Mouse (Mus musculus): Measurements from ENCODE around the gene Ostf1.

Gene Ostf1

GRCm38 (mm10) chr19:18569496-18569895, 62.1 kb downstream of the Ostf1 start:
- in situ Hi-C loops (cut with MboI, MseI): no loop called here

GRCm38 (mm10) chr19:18568828-18569430, 62.7 kb downstream of the Ostf1 start:
- in situ Hi-C loops (cut with MboI, MseI): no loop called here

GRCm38 (mm10) chr19:18567936-18568827, 63.4 kb downstream of the Ostf1 start:
- in situ Hi-C loops (cut with MboI, MseI): no loop called here

- in situ Hi-C loops (cut with MboI, MseI): no loop called here
These were observed 64.1 kb downstream of the Ostf1 start for GRCm38 (mm10) chr19:18567501-18567900.

- in situ Hi-C loops (cut with MboI, MseI): no loop called here
These were observed 73.9 kb downstream of the Ostf1 start for GRCm38 (mm10) chr19:18557708-18558107.

GRCm38 (mm10) chr19:18555645-18556044, 76.0 kb downstream of the Ostf1 start:
- in situ Hi-C loops (cut with MboI, MseI): no loop called here

- in situ Hi-C loops (cut with MboI, MseI): loop anchor here (5.0 to 25.0 kb wide), 2 partner anchors 836 to 1426 kb away; no protein-coding TSS in a partner anchor
These were observed 83.0 kb downstream of the Ostf1 start for GRCm38 (mm10) chr19:18548668-18549067.
